Mouse (Mus musculus) hindbrain, embryonic 15.5 days (tissue): Measurements from ENCODE around the gene Myh1. TPM values are rescaled to one million over a fixed set of nuclear protein-coding genes. Genes with fewer than 3 reads are reported as not detected.

Source experiments
- ATAC-seq: fragments of 200-750 bp; cut with Nextera tagmentation; 2 replicates; pipeline ENCODE4 v1.8.0; 2017; ENCODE audit warnings: low read depth, moderate number of reproducible peaks, moderate TSS enrichment; ENCODE audit not compliant: low FRiP score
- H3K27ac ChIP-seq: fragments of 300-500 bp; sonication (generic); replicated peaks from 2 replicates; pipeline ENCODE4 v1.5.1; 2015; ENCODE audit warnings: mild to moderate bottlenecking, inconsistent platforms
- H3K27me3 ChIP-seq: fragments of 300-500 bp; sonication (generic); 2 replicates; pipeline ENCODE4 v1.6.1; 2015; ENCODE audit warnings: control low read depth, inconsistent platforms
- H3K36me3 ChIP-seq: fragments of 300-500 bp; sonication (generic); 2 replicates; pipeline ENCODE4 v1.6.1; 2015; ENCODE audit warnings: control low read depth, inconsistent platforms
- H3K4me1 ChIP-seq: fragments of 300-500 bp; sonication (generic); replicated peaks from 2 replicates; pipeline ENCODE4 v1.6.1; 2015; ENCODE audit warnings: control low read depth, inconsistent platforms
- H3K4me2 ChIP-seq: fragments of 300-500 bp; sonication (generic); 2 replicates; pipeline ENCODE4 v1.6.1; 2015; ENCODE audit warnings: moderate library complexity, mild to moderate bottlenecking, inconsistent platforms
- H3K4me3 ChIP-seq: fragments of 300-500 bp; sonication (generic); 2 replicates; pipeline ENCODE4 v1.5.1; 2015; ENCODE audit warnings: mild to moderate bottlenecking, inconsistent platforms
- H3K9ac ChIP-seq: fragments of 300-500 bp; sonication (generic); 2 replicates; pipeline ENCODE4 v1.6.1; 2015; ENCODE audit warnings: inconsistent platforms
- H3K9me3 ChIP-seq: fragments of 300-500 bp; sonication (generic); 2 replicates; pipeline ENCODE4 v1.6.1; 2016; ENCODE audit warnings: control low read depth, inconsistent platforms
- WGBS: fragments of 180-500 bp; shearing (Covaris S2); methylation state at CpG from one replicate; pipeline ENCODE4 v1.1.7; 2015; 5-methylcytosine and 5-hydroxymethylcytosine counted together
- polyA plus RNA-seq: library from polyadenylated mRNA; unstranded; fragments of >200 nt; fragmentation: Nextera tagmentation; extraction: Ambion mirVana; gene quantifications from 2 replicates; pipeline ENCODE4 v1.2.1, GENCODE M21; 2015

Gene Myh1
- polyA plus RNA-seq, 1 experiment from 2014 or later, result 0.12 TPM

DNA sequence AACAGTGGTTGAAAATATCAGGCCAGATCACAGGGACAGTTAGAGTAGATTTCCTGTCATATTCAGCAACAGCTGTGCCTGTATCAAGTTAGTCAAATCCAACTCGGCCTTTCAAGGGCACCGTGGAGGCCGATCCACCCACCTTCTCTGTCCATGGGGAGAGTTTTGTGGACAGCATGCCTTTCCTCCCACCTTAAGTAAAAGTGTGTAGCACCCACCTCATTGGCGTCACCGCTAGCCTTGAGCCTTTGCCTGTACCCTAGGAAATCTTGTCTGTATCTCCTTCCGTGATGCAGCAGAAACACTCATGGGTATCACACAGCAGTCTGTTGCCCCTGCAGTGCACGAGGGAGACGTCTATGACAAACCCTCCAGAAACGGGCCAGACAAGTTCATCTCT, 36.9 kb downstream of the Myh1 start:
- no peak overlapping the region for H3K27ac ChIP-seq
- 92% methylated on average over 9 of the region's 9 CpGs for WGBS

DNA sequence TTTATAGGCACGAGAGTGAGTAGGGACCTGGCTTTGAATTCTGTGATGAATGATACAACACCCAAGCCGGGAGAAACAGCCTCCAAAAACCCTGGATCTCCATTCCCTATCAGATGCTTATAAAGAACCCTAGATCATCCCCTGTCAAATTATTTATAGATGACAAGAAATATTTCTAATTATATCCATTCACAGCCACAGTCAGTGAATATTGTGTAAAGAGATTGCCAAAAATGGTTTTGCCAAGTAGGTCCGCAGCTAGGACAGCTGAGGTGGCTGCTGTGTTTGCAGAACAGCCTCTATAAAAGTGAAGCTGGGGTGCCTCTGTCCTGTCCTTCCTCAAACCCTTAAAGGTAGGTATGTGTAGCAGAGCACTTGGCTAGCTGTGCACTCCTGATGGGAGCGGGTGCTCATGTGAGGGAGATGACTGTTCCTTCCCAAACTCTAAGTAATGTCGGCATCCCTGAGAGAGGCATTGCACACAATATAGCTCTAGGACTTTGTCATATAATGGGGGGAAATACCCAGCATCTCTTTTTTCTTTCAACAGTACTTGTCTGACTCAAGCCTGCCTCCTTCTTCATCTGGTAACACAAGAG, 37.7 kb downstream of the Myh1 start, which contains the start of gene Myh4:
Gene Myh4, plus strand, starts transcription at position 549 of the 599 bp plus-strand sequence.
- H3K4me1 ChIP-seq, result no peaks in the 10 kb centered on the region
- 74% methylated on average over 5 of the region's 5 CpGs for WGBS
- no peaks in the 10 kb centered on the region for H3K9me3 ChIP-seq
- no peak within 1 kb of the TSS for H3K9ac ChIP-seq
- no peak within 1 kb of the TSS for H3K4me3 ChIP-seq
- ATAC-seq, result no peak
- H3K27ac ChIP-seq, result no peak within 1 kb of the TSS
- H3K4me2 ChIP-seq, result no peak within 1 kb of the TSS
- no peaks in the 10 kb centered on the region for H3K36me3 ChIP-seq
- H3K27me3 ChIP-seq, result no peaks in the 10 kb centered on the region

More for the DNA sequence above, 36.9 kb downstream of the Myh1 start:
- H3K4me1 ChIP-seq, result no peaks in the 10 kb centered on the region
- H3K9me3 ChIP-seq, result no peaks in the 10 kb centered on the region
- H3K9ac ChIP-seq, result no peak overlapping the region
- no peak overlapping the region for H3K4me2 ChIP-seq
- no peaks in the 10 kb centered on the region for H3K36me3 ChIP-seq
- no peak overlapping the region for H3K4me3 ChIP-seq
- no peak for ATAC-seq
- no peaks in the 10 kb centered on the region for H3K27me3 ChIP-seq

DNA sequence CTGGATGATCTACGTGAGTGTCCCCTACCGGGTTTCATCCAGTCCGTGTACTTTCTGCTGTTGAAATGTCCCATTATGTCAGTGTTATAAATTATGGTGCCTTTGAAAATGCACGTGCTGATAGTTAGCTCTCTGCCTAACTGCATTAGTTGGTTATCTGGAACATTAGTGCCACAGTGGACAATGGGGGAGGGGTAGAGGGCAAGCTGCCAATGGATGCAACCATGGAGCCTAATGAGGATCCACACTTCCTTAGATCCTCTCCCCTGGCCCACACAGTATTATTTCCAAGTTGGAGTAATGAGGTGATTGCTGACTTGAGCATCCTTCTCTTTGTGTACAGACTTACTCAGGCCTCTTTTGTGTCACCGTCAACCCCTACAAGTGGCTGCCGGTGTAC, 41.2 kb downstream of the Myh1 start:
- 85% methylated on average over 6 of the region's 6 CpGs for WGBS
- ATAC-seq, result no peak

DNA sequence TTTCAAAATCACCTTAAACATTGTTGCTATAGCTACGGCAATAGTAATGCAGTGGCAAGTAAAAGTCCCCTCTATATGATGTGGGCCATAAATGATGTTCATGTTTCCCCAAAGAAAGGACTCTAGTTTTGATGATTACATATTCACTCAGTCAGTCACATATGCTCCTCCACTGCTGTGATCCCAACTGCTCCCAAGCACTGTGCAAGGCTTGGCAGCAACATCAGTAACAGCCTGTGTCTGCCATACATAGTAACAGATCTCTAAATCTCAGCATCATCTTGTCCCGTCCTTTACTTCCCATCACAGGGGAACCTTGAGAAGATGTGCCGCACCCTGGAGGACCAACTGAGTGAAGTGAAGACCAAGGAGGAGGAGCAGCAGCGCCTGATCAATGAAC, 53.8 kb downstream of the Myh1 start:
- Histone ChIP-seq H3K36me3 (no peaks in the 10 kb centered on the region), H3K9ac (no peak overlapping the region), H3K27me3 (no peaks in the 10 kb centered on the region), H3K4me1 (no peaks in the 10 kb centered on the region), H3K4me3 (no peak overlapping the region), H3K27ac (no peak overlapping the region), H3K4me2 (no peak overlapping the region), H3K9me3 (no peaks in the 10 kb centered on the region)
- 90% methylated on average over 4 of the region's 4 CpGs for WGBS
- ATAC-seq, result no peak

More for the DNA sequence above, 41.2 kb downstream of the Myh1 start:
- Histone ChIP-seq H3K27ac (no peak overlapping the region), H3K4me2 (no peak overlapping the region), H3K4me3 (no peak overlapping the region), H3K36me3 (no peaks in the 10 kb centered on the region), H3K4me1 (no peaks in the 10 kb centered on the region), H3K9me3 (no peaks in the 10 kb centered on the region), H3K27me3 (no peaks in the 10 kb centered on the region), H3K9ac (no peak overlapping the region)

DNA sequence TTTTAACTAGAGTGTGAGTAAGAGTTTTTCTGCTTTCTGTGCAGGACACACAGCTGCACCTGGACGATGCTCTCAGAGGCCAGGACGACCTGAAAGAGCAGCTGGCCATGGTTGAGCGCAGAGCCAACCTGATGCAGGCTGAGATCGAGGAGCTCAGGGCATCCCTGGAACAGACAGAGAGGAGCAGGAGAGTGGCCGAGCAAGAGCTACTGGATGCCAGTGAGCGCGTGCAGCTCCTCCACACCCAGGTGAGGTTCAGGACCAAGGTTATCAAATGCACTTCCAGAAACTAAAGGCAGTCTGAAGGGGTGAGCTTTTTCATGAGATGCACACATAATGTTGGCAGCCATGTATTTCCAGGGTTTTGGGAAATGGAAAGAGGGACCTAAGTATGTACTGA, 57.2 kb downstream of the Myh1 start:
- H3K27ac ChIP-seq, result no peak overlapping the region
- H3K4me1 ChIP-seq, result no peaks in the 10 kb centered on the region
- no peaks in the 10 kb centered on the region for H3K27me3 ChIP-seq
- ATAC-seq, result no peak
- H3K9me3 ChIP-seq, result no peaks in the 10 kb centered on the region
- H3K4me2 ChIP-seq, result no peak overlapping the region
- H3K4me3 ChIP-seq, result no peak overlapping the region
- WGBS, result 90% methylated on average over 7 of the region's 7 CpGs
- no peak overlapping the region for H3K9ac ChIP-seq
- no peaks in the 10 kb centered on the region for H3K36me3 ChIP-seq

DNA sequence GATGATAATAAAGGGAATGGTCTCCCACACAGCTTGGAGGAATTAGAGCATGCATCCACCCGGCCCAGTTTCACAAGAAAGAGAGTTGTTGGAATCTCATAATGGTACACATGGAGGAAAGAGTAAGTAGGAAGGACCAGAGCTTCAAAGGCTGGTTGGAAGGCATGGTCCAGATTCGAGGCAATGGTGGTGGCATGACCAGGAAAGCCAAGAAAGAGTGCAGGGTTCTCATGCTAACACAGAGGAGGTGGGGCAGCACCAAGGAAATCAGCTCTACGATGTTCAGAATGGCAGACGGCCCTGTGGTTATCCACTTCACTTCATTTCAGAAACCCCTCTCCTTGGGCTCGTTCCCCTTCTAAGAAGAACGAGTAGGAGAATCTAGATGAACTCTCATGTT, 61.1 kb downstream of the Myh1 start:
- no peaks in the 10 kb centered on the region for H3K27me3 ChIP-seq
- 86% methylated on average over 6 of the region's 6 CpGs for WGBS

More for the DNA sequence above, 61.1 kb downstream of the Myh1 start:
- no peak overlapping the region for H3K4me2 ChIP-seq
- no peak overlapping the region for H3K9ac ChIP-seq
- H3K27ac ChIP-seq, result no peak overlapping the region
- H3K36me3 ChIP-seq, result no peaks in the 10 kb centered on the region
- no peak overlapping the region for H3K4me3 ChIP-seq
- ATAC-seq, result no peak
- H3K9me3 ChIP-seq, result no peaks in the 10 kb centered on the region
- no peaks in the 10 kb centered on the region for H3K4me1 ChIP-seq

Other genes starting within 250 kb of the Myh1 start
- gene Tmem238l, start 243.4 kb upstream of the Myh1 start, polyA plus RNA-seq, result not detected in 2 replicates
- 0.34 and 0.67 TPM in 2 replicates for gene Tmem220, start 174.9 kb upstream of the Myh1 start, polyA plus RNA-seq
- gene Adprm, start 147.5 kb upstream of the Myh1 start, polyA plus RNA-seq, result 32.6 and 33.7 TPM in 2 replicates
- gene Sco1, start 147.4 kb upstream of the Myh1 start, polyA plus RNA-seq, result 12.7 and 14.6 TPM in 2 replicates
- gene Myh3, start 121.8 kb upstream of the Myh1 start, polyA plus RNA-seq, result 0.39 and 0.59 TPM in 2 replicates
- 0.17 and 0.29 TPM in 2 replicates for gene Myh2, start 29.0 kb upstream of the Myh1 start, polyA plus RNA-seq
- gene Myh4, start 38.0 kb downstream of the Myh1 start, polyA plus RNA-seq, result 0.04 TPM in 1 of 2 replicates, not detected in the other
- 1.8 TPM in 2 replicates for gene Myh8, start 77.1 kb downstream of the Myh1 start, polyA plus RNA-seq
- gene Myh13, start 121.6 kb downstream of the Myh1 start, polyA plus RNA-seq, result 0.14 and 0.21 TPM in 2 replicates